Mouse (Mus musculus) adipocyte (in vitro differentiated cells): Measurements from ENCODE around the gene Atcay.
"Not testable (repeated sequence)": the region's sequence is repeated elsewhere in the genome, so short reads cannot be mapped to it uniquely, and the experiment has no call there.

Experiments used
- DNase-seq: peaks from one replicate; pipeline ENCODE4 v3.0.0-alpha.2; 2016; ENCODE audit warnings: low spot score

The Atcay gene

DNA sequence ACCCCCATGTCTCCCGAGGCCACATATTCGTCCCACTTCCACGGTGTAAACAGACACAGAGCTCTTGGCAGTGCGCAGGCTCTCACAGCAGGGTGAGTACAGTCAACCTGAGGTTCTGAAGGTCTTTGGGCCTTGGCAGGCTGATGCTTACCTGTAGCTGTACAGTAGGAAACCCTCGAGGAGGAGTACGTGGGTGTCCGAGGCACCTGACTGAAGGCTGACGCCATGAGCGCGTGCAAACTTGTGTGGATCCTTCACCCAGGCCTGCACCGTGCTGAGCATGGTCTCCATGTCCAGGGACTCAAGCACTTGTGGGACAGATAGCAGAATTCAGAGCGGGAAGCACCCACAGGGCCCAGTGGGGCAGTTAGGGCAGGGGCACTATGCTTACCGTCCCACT is 30.5 kb downstream of the Atcay start:
- no peak for DNase-seq

DNA sequence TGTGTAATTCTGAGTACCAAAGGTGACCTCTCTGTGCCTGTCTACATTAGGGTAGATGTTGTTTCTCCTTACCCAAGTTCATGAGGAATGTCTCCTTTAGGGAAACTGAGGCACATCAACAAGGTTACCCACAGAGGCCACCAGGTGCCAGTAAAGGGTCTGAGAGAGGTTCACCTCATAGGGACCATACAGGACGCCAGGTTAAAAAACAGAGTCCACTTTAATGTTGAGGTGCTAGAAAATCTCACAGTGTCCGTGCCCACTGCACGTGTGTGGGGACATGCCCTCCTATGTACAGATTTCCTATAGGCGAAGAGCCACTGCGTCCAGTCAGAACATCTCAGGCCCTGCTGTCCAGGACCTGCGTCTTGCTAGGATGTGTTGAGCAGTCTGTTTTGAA is 31.6 kb downstream of the Atcay start:
- no peak for DNase-seq

DNA sequence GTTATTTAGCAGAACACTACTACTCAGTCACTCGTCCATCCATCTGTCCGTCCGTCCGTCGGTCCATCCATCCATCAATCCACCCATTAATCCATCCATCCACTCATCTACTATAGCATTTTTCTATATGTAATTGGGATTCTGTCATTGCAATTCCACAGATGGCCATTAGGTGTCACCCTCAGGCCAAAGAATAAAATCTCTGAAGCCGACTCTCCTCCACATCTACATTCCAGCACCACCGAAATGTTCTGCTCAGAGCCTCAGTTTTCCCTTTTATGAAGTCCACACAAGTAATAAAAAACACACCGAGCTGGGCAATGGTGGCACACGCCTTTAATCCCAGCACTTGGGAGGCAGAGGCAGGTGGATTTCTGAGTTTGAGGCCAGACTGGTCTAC is 32.4 kb downstream of the Atcay start:
- peak; percentile 78 for DNase-seq

DNA sequence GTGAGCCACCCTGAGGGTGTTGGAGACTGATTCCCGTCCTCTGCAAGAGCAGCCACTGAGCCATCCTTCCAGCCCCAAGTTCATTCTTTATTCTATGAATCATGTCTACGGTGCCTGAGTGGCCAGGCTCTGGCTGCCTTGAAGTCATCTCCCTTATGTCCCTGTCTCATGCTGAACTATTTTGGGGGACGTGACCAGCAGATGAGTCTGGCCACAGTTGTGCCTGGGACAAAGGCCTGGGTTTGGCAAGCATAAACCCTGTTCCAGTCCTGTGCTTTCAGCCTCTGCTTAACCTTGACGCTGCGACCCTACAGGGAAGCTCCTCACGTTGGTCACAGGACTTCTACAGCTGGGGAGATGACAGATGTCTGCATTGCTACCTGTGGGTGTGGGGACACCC is 33.3 kb downstream of the Atcay start:
- DNase-seq, result no peak

DNA sequence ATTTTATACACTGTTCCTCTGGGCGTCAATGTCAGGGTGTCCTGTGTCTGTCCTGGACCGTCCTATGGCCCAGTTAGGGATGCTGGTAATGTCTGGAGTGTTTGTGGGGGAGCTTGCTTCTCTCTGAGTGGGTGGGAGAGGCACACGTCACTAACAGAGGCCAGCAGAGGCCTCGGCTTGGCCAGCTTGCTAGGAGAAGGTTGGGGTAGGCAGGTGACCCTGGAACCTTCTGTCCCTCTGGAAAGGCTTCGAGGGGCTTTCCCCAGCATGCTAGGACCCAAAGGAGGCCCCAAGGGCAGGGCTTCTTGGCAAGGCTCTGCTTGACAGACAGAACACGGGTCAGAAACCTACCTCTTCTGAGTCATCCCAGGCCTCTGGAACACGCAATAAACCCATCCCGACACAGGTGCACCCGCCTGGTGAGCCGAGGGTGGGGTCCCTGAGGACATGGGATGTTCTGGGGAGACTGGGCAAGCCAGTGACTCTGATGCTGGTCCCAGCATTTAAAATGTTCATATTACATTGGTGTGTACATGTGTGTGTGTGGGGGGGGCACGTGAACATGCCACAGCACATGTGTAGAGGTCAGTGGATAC is 34.1 kb downstream of the Atcay start:
- DNase-seq, result no peak

DNA sequence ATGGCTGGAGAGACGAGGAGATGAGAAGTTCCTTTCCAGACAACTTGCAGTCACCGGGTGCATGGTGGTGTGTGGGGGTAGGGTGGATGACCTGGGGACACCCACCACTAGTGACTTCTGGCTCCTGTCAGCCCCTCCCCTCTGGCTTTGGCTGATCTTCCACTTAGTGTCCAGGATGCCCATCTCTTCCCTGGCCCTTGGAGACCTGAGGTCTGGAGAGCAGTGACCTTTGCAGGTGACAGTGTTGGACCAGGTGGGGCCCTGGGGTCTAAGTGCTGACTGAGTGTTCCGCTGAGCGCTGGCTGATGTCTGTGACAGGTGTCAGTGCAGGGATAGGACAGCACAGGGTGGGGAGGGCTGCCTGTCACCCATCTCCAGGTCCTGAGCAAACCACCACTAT is 35.3 kb downstream of the Atcay start:
- DNase-seq, result no peak

DNA sequence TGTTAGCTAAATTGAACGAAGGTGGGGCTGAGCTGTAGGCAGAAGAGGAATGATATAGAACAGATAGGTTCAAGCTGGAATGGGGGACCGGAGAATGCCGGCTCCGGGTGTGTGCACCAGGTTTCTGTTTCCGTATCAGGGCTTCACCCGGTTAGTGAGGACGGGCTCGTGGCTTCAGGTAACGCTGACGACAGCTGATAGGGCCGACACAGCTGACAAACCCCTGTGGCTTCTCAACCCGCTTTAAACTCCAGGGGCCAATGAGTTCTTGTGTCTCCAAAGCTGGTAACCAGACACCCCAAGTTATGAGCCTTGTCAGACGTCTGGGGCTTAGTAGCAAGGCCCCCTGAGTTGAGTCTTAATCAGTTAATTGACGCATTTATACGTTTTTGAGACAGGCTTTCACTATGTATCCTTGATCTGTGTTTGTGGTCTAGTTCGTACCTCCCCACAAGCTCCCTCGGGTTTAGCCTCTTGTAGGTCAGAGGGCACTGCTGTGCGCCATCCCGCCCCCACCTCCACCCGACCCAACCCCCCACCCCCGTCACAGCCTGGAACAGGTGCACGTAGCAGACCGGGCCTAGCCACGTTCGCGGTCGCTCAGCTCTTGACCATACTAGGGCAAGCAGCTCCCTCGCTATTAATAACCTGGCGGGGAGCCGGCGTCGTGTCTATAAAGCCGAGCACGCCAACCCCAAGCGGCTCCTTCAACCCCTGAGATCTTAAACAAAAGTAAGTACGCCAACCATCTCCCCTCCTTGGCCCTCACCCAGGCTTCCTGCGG is 36.5 kb downstream of the Atcay start:
- DNase-seq, result no peak

DNA sequence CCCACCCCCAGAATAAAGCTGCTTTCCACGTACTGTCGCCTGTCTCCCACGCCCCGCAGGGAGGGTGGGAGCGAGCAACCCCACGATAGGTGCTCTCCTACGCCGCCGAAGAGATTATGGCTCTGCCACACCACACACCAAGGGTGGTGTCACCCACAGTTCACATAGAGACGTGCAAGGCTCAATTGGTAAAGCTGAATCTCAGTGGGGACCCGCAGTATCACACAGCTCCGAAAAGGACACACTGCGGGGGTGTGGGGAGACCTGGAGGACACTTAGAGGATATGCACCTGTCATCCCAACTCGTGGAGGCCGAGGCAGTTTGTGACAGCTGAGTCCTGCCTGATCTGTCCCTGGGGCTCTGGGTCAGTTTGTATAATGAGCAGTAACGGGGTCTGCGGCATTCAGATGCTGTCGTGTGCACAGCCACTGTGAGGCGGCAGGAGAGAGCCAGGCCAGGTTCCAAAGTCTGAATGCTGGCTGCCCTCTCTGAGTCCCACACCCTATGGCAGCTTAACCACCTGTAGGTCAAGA is 37.6 kb downstream of the Atcay start:
- DNase-seq, result no peak

DNA sequence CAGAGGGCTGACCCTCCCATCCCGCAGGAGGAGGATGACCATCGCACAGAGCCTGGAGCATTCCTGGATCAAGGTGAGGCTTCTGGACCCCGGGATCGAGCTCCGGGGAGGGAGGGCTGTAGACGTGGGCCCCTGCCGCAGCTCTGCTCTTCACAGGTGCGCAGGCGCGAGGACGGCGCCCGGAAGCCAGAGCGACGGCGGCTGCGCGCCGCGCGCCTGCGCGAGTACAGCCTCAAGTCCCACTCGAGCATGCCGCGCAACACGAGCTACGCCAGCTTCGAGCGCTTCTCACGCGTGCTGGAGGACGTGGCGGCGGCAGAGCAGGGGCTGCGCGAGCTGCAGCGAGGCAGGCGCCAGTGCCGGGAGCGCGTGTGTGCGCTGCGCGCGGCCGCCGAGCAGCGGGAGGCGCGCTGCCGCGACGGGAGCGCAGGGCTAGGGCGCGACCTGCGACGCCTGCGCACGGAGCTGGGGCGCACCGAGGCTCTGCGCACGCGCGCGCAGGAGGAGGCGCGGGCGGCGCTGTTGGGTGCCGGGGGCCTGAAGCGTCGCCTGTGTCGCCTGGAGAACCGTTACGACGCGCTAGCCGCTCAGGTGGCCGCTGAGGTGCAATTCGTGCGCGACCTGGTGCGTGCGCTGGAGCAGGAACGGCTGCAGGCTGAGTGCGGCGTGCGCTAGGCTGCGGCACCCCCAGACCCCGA is 38.2 kb downstream of the Atcay start:
- DNase-seq, result no peak

DNA sequence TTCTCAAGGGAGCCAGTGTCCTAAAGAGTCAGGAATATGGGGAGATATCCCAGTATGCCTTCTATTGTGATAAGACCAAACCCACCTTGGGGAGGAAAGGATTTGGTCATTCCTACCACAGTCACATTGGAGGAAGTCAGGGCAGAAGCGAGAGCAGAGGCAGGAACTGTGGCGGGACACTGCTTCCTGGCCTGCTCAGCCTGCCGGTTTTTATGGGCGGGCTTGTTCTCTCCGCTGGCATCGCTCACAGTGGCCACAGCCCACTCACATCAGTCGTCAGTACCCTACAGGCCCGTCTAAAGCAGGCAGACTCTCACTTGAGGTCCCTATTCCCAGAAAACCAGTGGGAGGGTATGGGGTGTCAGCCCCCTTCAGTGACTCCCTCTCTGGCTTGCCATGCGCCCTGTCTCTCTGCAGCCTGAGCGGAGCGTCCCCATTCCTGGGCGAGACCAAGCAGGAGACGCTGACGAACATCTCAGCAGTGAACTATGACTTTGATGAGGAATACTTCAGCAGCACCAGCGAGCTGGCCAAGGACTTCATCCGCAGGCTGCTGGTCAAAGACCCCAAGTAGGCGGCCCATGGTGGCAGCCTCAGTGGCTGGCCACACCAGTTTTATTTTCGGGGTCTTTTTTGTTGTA is 39.2 kb downstream of the Atcay start:
- no peak for DNase-seq

DNA sequence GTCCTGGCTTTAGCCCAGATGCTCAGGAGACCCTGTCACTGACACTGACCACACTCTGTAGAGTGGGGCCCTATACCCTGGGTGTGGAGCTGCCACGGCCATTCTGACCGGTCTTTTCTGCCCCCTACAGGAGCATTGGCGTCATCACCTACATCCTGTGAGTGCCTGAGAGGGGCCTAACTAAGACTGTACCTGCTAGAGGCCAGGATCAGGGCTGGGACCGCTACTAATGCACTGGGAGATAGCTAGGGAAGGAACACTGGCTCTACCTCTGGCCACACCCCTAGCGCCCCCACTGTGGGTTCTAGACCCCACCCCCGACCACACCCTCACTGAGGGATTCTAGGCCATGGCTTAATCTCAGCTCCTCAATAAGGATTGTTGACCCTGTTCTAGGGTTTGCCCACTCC is 39.7 kb downstream of the Atcay start:
- no peak for DNase-seq

DNA sequence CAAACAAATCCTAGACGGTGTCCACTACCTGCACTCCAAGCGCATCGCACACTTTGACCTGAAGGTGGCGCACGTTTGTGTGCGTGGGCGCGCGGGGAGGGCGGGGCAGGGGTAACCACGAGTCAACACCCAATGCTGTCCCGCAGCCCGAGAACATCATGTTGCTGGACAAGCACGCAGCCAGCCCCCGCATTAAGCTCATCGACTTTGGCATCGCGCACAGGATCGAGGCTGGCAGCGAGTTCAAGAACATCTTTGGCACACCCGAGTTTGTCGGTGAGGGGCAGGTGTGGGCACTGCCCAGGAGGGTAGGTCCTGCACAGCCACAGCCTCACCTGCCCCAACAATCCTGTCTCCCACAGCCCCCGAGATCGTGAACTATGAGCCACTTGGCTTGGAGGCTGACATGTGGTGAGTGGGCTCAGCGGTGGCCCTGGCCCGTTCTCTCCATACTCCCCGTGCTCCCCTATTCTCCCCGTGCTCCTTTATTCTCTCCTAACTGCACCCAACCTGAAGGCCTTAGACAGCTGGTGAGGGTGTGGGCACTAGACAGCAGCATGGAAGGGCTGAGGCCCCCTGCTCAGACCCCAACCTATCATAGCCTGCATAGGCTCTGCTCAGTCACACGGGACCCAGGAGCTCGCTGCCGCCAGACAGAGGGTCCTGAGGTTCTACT is 40.3 kb downstream of the Atcay start:
- DNase-seq, result no peak

DNA sequence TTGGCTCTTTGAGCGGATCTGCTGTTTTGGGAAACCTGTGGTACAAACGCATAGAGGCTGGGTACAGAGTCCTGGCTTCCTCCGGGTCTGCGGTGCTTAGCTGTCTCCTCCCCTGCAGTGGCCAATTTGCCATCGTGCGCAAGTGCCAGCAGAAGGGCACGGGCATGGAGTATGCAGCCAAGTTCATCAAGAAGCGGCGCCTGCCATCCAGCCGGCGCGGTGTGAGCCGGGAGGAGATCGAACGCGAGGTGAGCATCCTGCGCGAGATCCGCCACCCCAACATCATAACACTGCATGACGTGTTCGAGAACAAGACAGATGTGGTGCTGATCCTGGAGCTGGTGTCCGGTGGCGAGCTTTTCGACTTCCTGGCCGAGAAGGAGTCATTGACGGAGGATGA is 40.8 kb downstream of the Atcay start:
- no peak for DNase-seq

DNA sequence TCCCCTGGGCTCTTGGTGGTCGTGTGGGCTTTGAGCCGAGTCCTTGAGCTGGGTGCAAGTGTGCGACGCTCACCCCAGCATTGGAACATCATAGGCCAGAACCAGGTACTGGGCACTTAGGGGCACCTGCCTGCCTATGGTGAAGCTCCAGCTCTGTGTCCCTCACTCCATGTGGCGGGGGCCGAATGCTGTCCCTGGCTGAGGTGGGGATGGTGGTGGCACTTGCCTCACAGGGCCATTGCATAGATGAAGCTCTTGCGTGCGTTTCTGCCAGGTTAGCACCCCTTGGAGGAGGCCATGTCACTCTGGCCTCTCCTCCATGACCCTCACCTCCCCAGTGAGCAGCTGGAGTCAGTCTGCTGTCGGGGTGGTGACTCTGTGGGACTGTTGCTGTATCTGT is 43.5 kb downstream of the Atcay start:
- DNase-seq, result no peak

DNA sequence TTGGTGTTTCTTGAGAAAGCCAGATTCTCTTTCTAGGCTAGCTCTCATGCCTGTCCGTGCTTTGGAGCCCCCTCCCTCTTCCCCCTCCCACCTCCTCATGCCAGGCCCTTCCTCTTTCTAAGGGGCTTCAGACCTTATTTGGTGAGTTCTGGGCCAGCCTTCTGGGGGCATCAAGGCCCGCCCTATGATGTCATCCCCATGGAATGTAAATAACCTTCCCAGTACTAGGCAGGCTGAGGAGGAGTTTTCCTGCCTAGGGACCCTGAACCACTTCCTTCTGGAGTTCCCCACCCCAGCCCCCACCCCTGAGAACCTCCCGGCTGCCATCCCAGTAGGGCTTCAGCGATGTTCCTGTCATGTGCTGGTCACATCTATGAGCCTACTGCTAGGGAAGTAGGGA is 45.9 kb downstream of the Atcay start:
- DNase-seq, result no peak

DNA sequence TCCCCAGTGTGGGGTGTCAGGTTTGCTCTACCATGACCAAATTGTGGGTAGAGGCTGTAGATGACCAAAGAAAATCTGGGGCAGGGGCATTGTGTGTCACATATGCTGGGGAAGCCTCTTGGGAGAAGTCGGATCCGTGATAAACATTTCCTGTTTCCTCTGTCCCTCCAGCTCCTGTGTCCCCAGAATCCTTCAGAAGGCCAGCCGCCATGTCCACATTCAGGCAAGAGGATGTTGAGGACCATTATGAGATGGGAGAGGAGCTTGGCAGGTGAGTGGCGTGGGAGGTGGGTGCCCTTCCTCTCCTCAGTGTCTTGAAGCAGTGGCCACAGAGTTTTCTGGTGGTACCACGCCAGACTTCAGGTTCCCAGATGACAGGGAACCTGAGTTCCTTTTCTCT is 46.8 kb downstream of the Atcay start, which contains the start of gene 4930442H23Rik:
TSS of gene 4930442H23Rik (minus strand) at position 45 of the 400 bp plus-strand sequence.
- no peak for DNase-seq

DNA sequence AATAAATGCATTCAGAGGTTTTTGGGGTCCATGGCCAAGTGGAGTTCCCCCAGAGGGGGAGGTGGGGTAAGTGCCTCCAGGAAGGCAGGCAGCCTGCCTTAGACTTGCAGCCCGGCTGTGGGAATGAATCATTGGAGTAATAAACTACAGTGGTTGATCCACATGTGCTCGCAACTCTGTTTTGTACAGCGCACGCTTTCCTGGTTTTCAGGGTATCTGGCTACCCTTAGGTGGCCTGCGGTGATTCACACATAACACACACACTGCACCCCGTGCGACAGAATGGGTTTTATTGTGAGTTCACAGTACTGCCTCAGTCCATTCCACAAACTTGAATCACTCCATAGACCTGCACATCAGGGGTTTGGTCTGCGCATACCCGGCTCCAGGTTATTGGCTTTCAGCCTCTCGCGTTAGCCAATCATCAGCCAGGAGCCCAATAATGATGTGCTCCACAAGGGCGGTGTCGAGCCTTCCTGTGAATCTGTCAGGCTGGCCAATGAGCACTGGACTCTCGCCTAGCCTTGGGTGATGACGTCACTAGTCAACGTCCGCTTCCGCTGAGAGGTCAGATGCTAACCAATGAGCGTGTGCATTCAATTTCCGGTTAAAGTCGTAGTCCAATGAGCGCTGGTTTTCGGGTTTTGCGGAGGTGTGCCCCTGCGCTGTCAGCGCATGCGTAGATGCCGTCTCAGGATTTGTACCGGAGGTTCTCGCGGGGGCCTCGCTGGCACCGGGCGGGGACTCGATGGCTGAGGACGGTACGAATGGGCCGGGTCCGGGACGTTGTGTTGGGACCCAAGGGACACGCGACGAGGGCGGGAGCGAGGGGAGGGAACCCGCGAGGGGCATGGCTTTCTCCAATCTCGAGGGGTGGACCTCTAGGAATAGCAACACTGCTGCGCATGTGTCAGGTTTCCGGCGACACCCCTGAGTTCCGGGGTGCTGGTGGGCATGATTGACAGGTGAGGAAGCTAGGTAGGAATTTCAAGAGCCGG is 48.0 kb downstream of the Atcay start, which contains the start of gene Dapk3:
TSS of gene Dapk3 (plus strand) at position 670 of the 998 bp plus-strand sequence.
- peak; percentile 99 for DNase-seq

DNA sequence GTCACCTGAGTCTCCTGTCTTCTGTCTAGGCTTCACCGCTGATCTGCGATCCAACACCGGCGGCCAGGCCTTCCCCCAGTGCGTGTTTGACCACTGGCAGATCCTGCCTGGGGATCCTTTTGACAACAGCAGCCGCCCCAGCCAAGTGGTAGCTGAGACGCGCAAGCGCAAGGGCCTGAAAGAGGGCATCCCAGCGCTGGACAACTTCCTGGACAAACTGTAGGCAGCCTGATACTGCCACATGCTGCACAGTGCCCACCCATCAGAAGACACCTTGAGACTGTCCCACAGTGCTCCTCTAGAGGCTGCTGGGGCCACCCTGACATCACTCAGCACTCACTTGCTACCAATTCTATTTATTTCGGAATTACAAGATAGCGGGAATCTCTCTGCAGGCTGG is 48.8 kb downstream of the Atcay start:
- not testable (repeated sequence) for DNase-seq

DNA sequence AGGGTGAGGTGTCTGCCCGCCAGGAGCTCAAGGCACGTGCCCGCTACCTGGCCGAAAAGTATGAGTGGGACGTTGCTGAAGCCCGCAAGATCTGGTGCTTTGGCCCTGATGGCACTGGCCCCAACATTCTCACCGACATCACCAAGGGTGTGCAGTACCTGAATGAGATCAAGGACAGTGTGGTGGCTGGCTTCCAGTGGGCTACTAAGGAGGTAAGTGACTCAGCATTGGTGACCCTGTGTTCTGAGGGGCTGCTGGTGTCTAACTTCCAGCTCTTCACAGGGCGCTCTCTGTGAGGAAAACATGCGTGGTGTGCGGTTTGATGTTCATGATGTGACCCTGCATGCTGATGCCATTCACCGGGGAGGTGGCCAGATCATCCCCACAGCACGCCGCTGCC is 49.7 kb downstream of the Atcay start:
- no peak for DNase-seq
